Mouse (Mus musculus) embryonic fibroblast, embryonic 13.5 days (primary cell): ENCODE data around the gene Psg20.

ENCODE experiments used
- CTCF ChIP-seq: IDR thresholded peaks from 2 replicates; pipeline ENCODE4 v1.5.1; 2011; ENCODE audit warnings: mild to moderate bottlenecking, control low read depth, low read length, moderate library complexity, borderline replicate concordance; ENCODE audit not compliant: insufficient read depth
- POLR2A ChIP-seq: IDR thresholded peaks from 2 replicates; pipeline ENCODE4 v1.6.1; 2011; ENCODE audit warnings: low read depth, mild to moderate bottlenecking, control low read depth, low read length, moderate library complexity

- TF ChIP-seq CTCF (0 out of 2 replicates have a peak, but pooled peaks have one; percentile 5), POLR2A (no peak)
Observed at GRCm38 (mm10) chr7:18679772-18680171, 6.2 kb downstream of the Psg20 start.
